Mouse (Mus musculus): Measurements from ENCODE around the gene Wasf1. TPM values are rescaled to one million over a fixed set of nuclear protein-coding genes. Genes with fewer than 3 reads are reported as not detected.

Wasf1 gene
- polyA plus RNA-seq, 1 experiment from 2014 or later: 14.0 TPM

- no peak overlapping the region for H3K4me3 ChIP-seq
- no peaks in the 10 kb centered on the region for H3K36me3 ChIP-seq
- no peaks in the 10 kb centered on the region for H3K27me3 ChIP-seq
- ATAC-seq (ENCODE audit: insufficient number of reproducible peaks, low FRiP score, low TSS enrichment, low read depth): no peak
- H3K9ac ChIP-seq: no peak overlapping the region
- no peak overlapping the region for H3K4me2 ChIP-seq
- no peaks in the 10 kb centered on the region for H3K9me3 ChIP-seq
- no peak overlapping the region for H3K27ac ChIP-seq
- WGBS: 56% methylated on average over 3 of the region's 3 CpGs
- H3K4me1 ChIP-seq: no peaks in the 10 kb centered on the region
These were observed 66.9 kb downstream of the Wasf1 start for GRCm38 (mm10) chr10:40950176-40950575.

- H3K27ac ChIP-seq: no peak overlapping the region
- no peaks in the 10 kb centered on the region for H3K4me1 ChIP-seq
- 92% methylated on average over 5 of the region's 5 CpGs for WGBS
- ATAC-seq (ENCODE audit: insufficient number of reproducible peaks, low FRiP score, low TSS enrichment, low read depth): no peak
- H3K27me3 ChIP-seq: no peaks in the 10 kb centered on the region
- H3K9me3 ChIP-seq: no peaks in the 10 kb centered on the region
- no peak overlapping the region for H3K4me3 ChIP-seq
- no peaks in the 10 kb centered on the region for H3K36me3 ChIP-seq
- H3K9ac ChIP-seq: no peak overlapping the region
- no peak overlapping the region for H3K4me2 ChIP-seq
These were observed 72.9 kb downstream of the Wasf1 start for GRCm38 (mm10) chr10:40956206-40956605.

GRCm38 (mm10) chr10:40961365-40961764 lies 78.1 kb downstream of the Wasf1 start:
- ATAC-seq (ENCODE audit: insufficient number of reproducible peaks, low FRiP score, low TSS enrichment, low read depth): no peak
- Histone ChIP-seq H3K4me1 (no peaks in the 10 kb centered on the region), H3K4me3 (no peak overlapping the region), H3K4me2 (no peak overlapping the region), H3K9me3 (no peaks in the 10 kb centered on the region), H3K36me3 (no peaks in the 10 kb centered on the region), H3K9ac (no peak overlapping the region), H3K27ac (no peak overlapping the region), H3K27me3 (no peaks in the 10 kb centered on the region)
- 47% methylated on average over 6 of the region's 6 CpGs for WGBS

- H3K36me3 ChIP-seq: no peaks in the 10 kb centered on the region
- ATAC-seq (ENCODE audit: insufficient number of reproducible peaks, low FRiP score, low TSS enrichment, low read depth): no peak
- H3K9me3 ChIP-seq: no peaks in the 10 kb centered on the region
- no peaks in the 10 kb centered on the region for H3K27me3 ChIP-seq
- H3K4me1 ChIP-seq: no peaks in the 10 kb centered on the region
- H3K27ac ChIP-seq: no peak overlapping the region
- no peak overlapping the region for H3K4me3 ChIP-seq
- 90% methylated on average over 4 of the region's 4 CpGs for WGBS
- H3K4me2 ChIP-seq: no peak overlapping the region
- H3K9ac ChIP-seq: no peak overlapping the region
These were observed 78.7 kb downstream of the Wasf1 start for GRCm38 (mm10) chr10:40962008-40962407.

- H3K9me3 ChIP-seq: no peaks in the 10 kb centered on the region
- H3K4me3 ChIP-seq: no peak overlapping the region
- peaks cover 4% of the 10 kb centered on the region; the same call in 1 of the 2 replicates for H3K4me1 ChIP-seq
- no peak for ATAC-seq (ENCODE audit: insufficient number of reproducible peaks, low FRiP score, low TSS enrichment, low read depth)
- no peak overlapping the region for H3K4me2 ChIP-seq
- 68% methylated on average over 4 of the region's 4 CpGs for WGBS
- no peaks in the 10 kb centered on the region for H3K36me3 ChIP-seq
- no peak overlapping the region for H3K27ac ChIP-seq
- 0 out of 2 replicates have a peak, but pooled peaks cover 4% of the 10 kb centered on the region for H3K27me3 ChIP-seq
- no peak overlapping the region for H3K9ac ChIP-seq
These were observed 81.3 kb downstream of the Wasf1 start for GRCm38 (mm10) chr10:40964546-40964945.

- Histone ChIP-seq H3K27ac (no peak overlapping the region), H3K4me3 (no peak overlapping the region), H3K36me3 (no peaks in the 10 kb centered on the region), H3K4me1 (peaks cover 5% of the 10 kb centered on the region; the same call in 1 of the 2 replicates), H3K27me3 (0 out of 2 replicates have a peak, but pooled peaks cover 4% of the 10 kb centered on the region), H3K9ac (no peak overlapping the region), H3K4me2 (no peak overlapping the region), H3K9me3 (no peaks in the 10 kb centered on the region)
- WGBS: 64% methylated on average over 8 of the region's 8 CpGs
- no peak for ATAC-seq (ENCODE audit: insufficient number of reproducible peaks, low FRiP score, low TSS enrichment, low read depth)
These were observed 85.3 kb downstream of the Wasf1 start for GRCm38 (mm10) chr10:40968551-40968950.

- no peak for ATAC-seq (ENCODE audit: insufficient number of reproducible peaks, low FRiP score, low TSS enrichment, low read depth)
- Histone ChIP-seq H3K4me3 (no peak overlapping the region; the same call in 1 of the 2 replicates), H3K27me3 (0 out of 2 replicates have a peak, but pooled peaks cover 4% of the 10 kb centered on the region), H3K4me1 (peaks cover 5% of the 10 kb centered on the region; the same call in 1 of the 2 replicates), H3K36me3 (no peaks in the 10 kb centered on the region), H3K9ac (no peak overlapping the region), H3K4me2 (peak overlapping the region; percentile 31), H3K9me3 (no peaks in the 10 kb centered on the region), H3K27ac (no peak overlapping the region)
- 7% methylated on average over 16 of the region's 16 CpGs for WGBS
These were observed 86.2 kb downstream of the Wasf1 start for GRCm38 (mm10) chr10:40969372-40970033.

- Histone ChIP-seq H3K4me2 (no peak overlapping the region), H3K4me3 (no peak overlapping the region), H3K4me1 (peaks cover 5% of the 10 kb centered on the region; the same call in 1 of the 2 replicates), H3K27ac (no peak overlapping the region), H3K36me3 (no peaks in the 10 kb centered on the region), H3K9ac (no peak overlapping the region), H3K9me3 (no peaks in the 10 kb centered on the region), H3K27me3 (0 out of 2 replicates have a peak, but pooled peaks cover 4% of the 10 kb centered on the region)
- no peak for ATAC-seq (ENCODE audit: insufficient number of reproducible peaks, low FRiP score, low TSS enrichment, low read depth)
- 74% methylated on average over 12 of the region's 12 CpGs for WGBS
These were observed 87.4 kb downstream of the Wasf1 start for GRCm38 (mm10) chr10:40970601-40971245.

- Histone ChIP-seq H3K36me3 (no peaks in the 10 kb centered on the region), H3K9ac (no peak overlapping the region), H3K9me3 (no peaks in the 10 kb centered on the region), H3K4me2 (no peak overlapping the region), H3K27ac (no peak overlapping the region), H3K4me1 (peaks cover 5% of the 10 kb centered on the region; the same call in 1 of the 2 replicates), H3K4me3 (no peak overlapping the region), H3K27me3 (0 out of 2 replicates have a peak, but pooled peaks cover 4% of the 10 kb centered on the region)
- no peak for ATAC-seq (ENCODE audit: insufficient number of reproducible peaks, low FRiP score, low TSS enrichment, low read depth)
- WGBS: 71% methylated on average over 5 of the region's 5 CpGs
These were observed 88.0 kb downstream of the Wasf1 start for GRCm38 (mm10) chr10:40971256-40971655.

GRCm38 (mm10) chr10:40983761-40984160 lies 100.5 kb downstream of the Wasf1 start:
- no peaks in the 10 kb centered on the region for H3K9me3 ChIP-seq
- H3K4me3 ChIP-seq: no peak overlapping the region
- no peak overlapping the region for H3K27ac ChIP-seq
- H3K27me3 ChIP-seq: no peaks in the 10 kb centered on the region
- no peak for ATAC-seq (ENCODE audit: insufficient number of reproducible peaks, low FRiP score, low TSS enrichment, low read depth)
- no peak overlapping the region for H3K9ac ChIP-seq
- no peak overlapping the region for H3K4me2 ChIP-seq
- no peaks in the 10 kb centered on the region for H3K4me1 ChIP-seq
- no peaks in the 10 kb centered on the region for H3K36me3 ChIP-seq

- 77% methylated on average over 3 of the region's 3 CpGs for WGBS
- H3K27me3 ChIP-seq: no peaks in the 10 kb centered on the region
- no peaks in the 10 kb centered on the region for H3K4me1 ChIP-seq
- H3K4me2 ChIP-seq: no peak overlapping the region
- no peak overlapping the region for H3K9ac ChIP-seq
- no peak overlapping the region for H3K27ac ChIP-seq
- no peaks in the 10 kb centered on the region for H3K36me3 ChIP-seq
- no peak overlapping the region for H3K4me3 ChIP-seq
- no peak for ATAC-seq (ENCODE audit: insufficient number of reproducible peaks, low FRiP score, low TSS enrichment, low read depth)
- H3K9me3 ChIP-seq: no peaks in the 10 kb centered on the region
These were observed 101.3 kb downstream of the Wasf1 start for GRCm38 (mm10) chr10:40984600-40984999.

- 22% methylated on average over 10 of the region's 13 CpGs for WGBS
- ATAC-seq (ENCODE audit: insufficient number of reproducible peaks, low FRiP score, low TSS enrichment, low read depth): no peak
- no peak overlapping the region for H3K4me2 ChIP-seq
- H3K27ac ChIP-seq: no peak overlapping the region
- H3K4me3 ChIP-seq: no peak overlapping the region
- no peaks in the 10 kb centered on the region for H3K4me1 ChIP-seq
- no peak overlapping the region for H3K9ac ChIP-seq
- H3K36me3 ChIP-seq: no peaks in the 10 kb centered on the region
- no peaks in the 10 kb centered on the region for H3K9me3 ChIP-seq
- H3K27me3 ChIP-seq: no peaks in the 10 kb centered on the region
These were observed 102.1 kb downstream of the Wasf1 start for GRCm38 (mm10) chr10:40985350-40985749.

Measured in limb, embryonic 15.5 days (tissue).